Mouse (Mus musculus) heart, embryonic 14.5 days (tissue): Measurements from ENCODE around the gene Bcap31. TPM values are rescaled to one million over a fixed set of nuclear protein-coding genes. Genes with fewer than 3 reads are reported as not detected.

Source experiments
- ATAC-seq: fragments of 200-750 bp; cut with Nextera tagmentation; 2 replicates; pipeline ENCODE4 v1.8.0; 2017; ENCODE audit warnings: low read depth, moderate TSS enrichment; ENCODE audit not compliant: insufficient number of reproducible peaks, insufficient read depth, low FRiP score
- H3K27ac ChIP-seq, 2 experiments: fragments of 200-500 bp in 1 of 2; fragments of 300-500 bp in 1 of 2; sonication (generic) in 1 of 2; replicated peaks in 1 of 2; 2 replicates each; pipeline ENCODE4 v1.5.1; 2012 to 2014; ENCODE audit warnings: low read depth in 2 of 2, low read length in 2 of 2, control low read depth in 1 of 2, mild to moderate bottlenecking in 1 of 2, mixed read lengths in 1 of 2; ENCODE audit not compliant: control insufficient read depth in 1 of 2, insufficient read depth in 1 of 2
- H3K27me3 ChIP-seq: fragments of 300-500 bp; sonication (generic); 2 replicates; pipeline ENCODE4 v1.6.1; 2014; ENCODE audit warnings: mild to moderate bottlenecking, low read length, control low read depth; ENCODE audit not compliant: control insufficient read depth, insufficient read depth
- H3K36me3 ChIP-seq: fragments of 300-500 bp; sonication (generic); 2 replicates; pipeline ENCODE4 v1.6.1; 2014; ENCODE audit warnings: mild to moderate bottlenecking, control low read depth, low read length, mixed read lengths; ENCODE audit not compliant: control insufficient read depth, insufficient read depth
- H3K4me1 ChIP-seq, 2 experiments: fragments of 200-500 bp in 1 of 2; fragments of 300-500 bp in 1 of 2; sonication (generic) in 1 of 2; 2 replicates each; pipeline ENCODE4 v1.6.1; 2012 to 2014; ENCODE audit warnings: low read length in 2 of 2, control low read depth in 1 of 2, mixed read lengths in 1 of 2; ENCODE audit not compliant: control insufficient read depth in 2 of 2, insufficient read depth in 2 of 2
- H3K4me2 ChIP-seq: fragments of 300-500 bp; sonication (generic); 2 replicates; pipeline ENCODE4 v1.6.1; 2014; ENCODE audit warnings: mild to moderate bottlenecking, low read length
- H3K4me3 ChIP-seq, 2 experiments: fragments of 200-500 bp in 1 of 2; fragments of 300-500 bp in 1 of 2; sonication (generic) in 1 of 2; 2 replicates each; pipeline ENCODE4 v1.5.1; 2012 to 2014; ENCODE audit warnings: low read length in 2 of 2, mild to moderate bottlenecking in 2 of 2, control low read depth in 1 of 2, low read depth in 1 of 2, moderate library complexity in 1 of 2; ENCODE audit not compliant: control insufficient read depth in 1 of 2, insufficient read depth in 1 of 2
- H3K9ac ChIP-seq: fragments of 300-500 bp; sonication (generic); 2 replicates; pipeline ENCODE4 v1.6.1; 2014; ENCODE audit warnings: mild to moderate bottlenecking, low read length
- H3K9me3 ChIP-seq: fragments of 300-500 bp; sonication (generic); 2 replicates; pipeline ENCODE4 v1.6.1; 2016; ENCODE audit warnings: low read length, control low read depth; ENCODE audit not compliant: control insufficient read depth
- WGBS: fragments of 180-500 bp; shearing (Covaris S2); extraction: QIAGEN DNeasy Blood & Tissue Kit; methylation state at CpG from one replicate; pipeline ENCODE4 v1.1.7; 2014; 5-methylcytosine and 5-hydroxymethylcytosine counted together
- polyA plus RNA-seq: library from polyadenylated mRNA; unstranded; fragments of >200 nt; fragmentation: Nextera tagmentation; extraction: Ambion mirVana; gene quantifications from 2 replicates; pipeline ENCODE4 v1.2.1, GENCODE M21; 2014

Bcap31 gene
- polyA plus RNA-seq, 1 experiment from 2014 or later, result 174 TPM

- Histone ChIP-seq H3K27ac (peak overlapping the region; percentile 75 to 78), H3K4me1 (peaks cover 19 to 29% of the 10 kb centered on the region in 2 experiments), H3K9me3 (no peaks in the 10 kb centered on the region), H3K36me3 (peaks cover 28% of the 10 kb centered on the region), H3K4me3 (peak overlapping the region; percentile 54 to 86), H3K4me2 (peak overlapping the region; percentile 74), H3K9ac (peak overlapping the region; percentile 79), H3K27me3 (no peaks in the 10 kb centered on the region)
- WGBS, result 21% methylated on average over 20 of the region's 21 CpGs
- ATAC-seq, result 0 out of 2 replicates have a peak, but pooled peaks have one; percentile 4
Observed at GRCm38 (mm10) chrX:73715476-73716108, 383 bp downstream of the Bcap31 start.

DNA sequence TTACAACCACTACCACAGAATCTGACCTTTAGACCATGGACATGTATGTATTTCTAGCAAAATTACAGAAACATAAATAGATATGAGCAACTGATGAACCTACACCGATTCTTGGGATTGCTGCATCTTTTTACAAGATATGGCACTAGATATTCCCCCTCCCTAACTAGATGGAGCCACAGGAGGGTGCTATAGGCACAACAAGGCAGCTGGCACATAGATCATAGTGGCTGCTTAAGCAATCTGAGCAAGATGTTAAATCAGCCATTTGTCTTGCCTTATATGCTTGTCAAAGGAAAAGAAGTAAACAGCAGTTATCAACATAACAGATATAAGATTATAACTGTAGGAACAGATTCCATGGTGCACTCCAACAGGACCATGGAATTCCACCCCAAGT is 15.5 kb downstream of the Bcap31 start:
- H3K27ac ChIP-seq, result no peak overlapping the region
- H3K36me3 ChIP-seq, result peaks cover 23% of the 10 kb centered on the region
- H3K9me3 ChIP-seq, result no peaks in the 10 kb centered on the region
- H3K4me2 ChIP-seq, result no peak overlapping the region
- H3K4me1 ChIP-seq, result no peaks in the 10 kb centered on the region
- ATAC-seq, result no peak
- 77% methylated on average over 1 of the region's 1 CpGs for WGBS
- no peaks in the 10 kb centered on the region for H3K27me3 ChIP-seq
- H3K4me3 ChIP-seq, result no peak overlapping the region
- no peak overlapping the region for H3K9ac ChIP-seq

GRCm38 (mm10) chrX:73690917-73691629 is 24.9 kb downstream of the Bcap31 start:
- Histone ChIP-seq H3K27ac (0 out of 4 replicates have a peak overlapping the region, but pooled peaks of 1 of the 2 experiments have one; percentile 9), H3K4me3 (no peak overlapping the region), H3K4me1 (peaks cover 0 to 3% of the 10 kb centered on the region in 2 experiments; a peak in 2 of 4 replicates), H3K4me2 (no peak overlapping the region), H3K36me3 (peaks cover 52% of the 10 kb centered on the region), H3K9me3 (no peaks in the 10 kb centered on the region), H3K9ac (no peak overlapping the region), H3K27me3 (no peaks in the 10 kb centered on the region)
- no peak for ATAC-seq
- WGBS, result 42% methylated on average over 5 of the region's 5 CpGs

GRCm38 (mm10) chrX:73685629-73686028 is 30.3 kb downstream of the Bcap31 start:
- H3K27ac ChIP-seq, result peak overlapping the region; percentile 91 to 92
- peaks cover 70% of the 10 kb centered on the region for H3K36me3 ChIP-seq
- ATAC-seq, result peak; percentile 59
- H3K4me2 ChIP-seq, result no peak overlapping the region
- H3K9ac ChIP-seq, result peak overlapping the region; percentile 46; the same call in 1 of the 2 replicates
- WGBS, result 50% methylated on average over 3 of the region's 3 CpGs
- H3K9me3 ChIP-seq, result no peaks in the 10 kb centered on the region
- no peaks in the 10 kb centered on the region for H3K27me3 ChIP-seq
- H3K4me3 ChIP-seq, result no peak overlapping the region
- peaks cover 4% of the 10 kb centered on the region in 2 experiments; a peak in 2 of 4 replicates for H3K4me1 ChIP-seq

GRCm38 (mm10) chrX:73684978-73685377 is 31.0 kb downstream of the Bcap31 start:
- Histone ChIP-seq H3K27ac (peak overlapping the region; percentile 91 to 92), H3K4me2 (no peak overlapping the region), H3K4me3 (no peak overlapping the region), H3K9ac (no peak overlapping the region), H3K36me3 (peaks cover 71% of the 10 kb centered on the region), H3K27me3 (no peaks in the 10 kb centered on the region), H3K9me3 (no peaks in the 10 kb centered on the region), H3K4me1 (peaks cover 4% of the 10 kb centered on the region in 2 experiments; a peak in 2 of 4 replicates)
- ATAC-seq, result no peak

- Histone ChIP-seq H3K9ac (no peak overlapping the region), H3K4me1 (peaks cover 4% of the 10 kb centered on the region in 2 experiments; a peak in 2 of 4 replicates), H3K27me3 (no peaks in the 10 kb centered on the region), H3K27ac (no peak overlapping the region), H3K9me3 (no peaks in the 10 kb centered on the region), H3K36me3 (peaks cover 72% of the 10 kb centered on the region), H3K4me2 (no peak overlapping the region), H3K4me3 (no peak overlapping the region)
- WGBS, result 82% methylated on average over 2 of the region's 2 CpGs
- ATAC-seq, result no peak
Observed at GRCm38 (mm10) chrX:73684156-73684555, 31.8 kb downstream of the Bcap31 start.

GRCm38 (mm10) chrX:73676668-73677067 is 39.3 kb downstream of the Bcap31 start:
- H3K27me3 ChIP-seq, result no peaks in the 10 kb centered on the region
- H3K9ac ChIP-seq, result no peak overlapping the region
- H3K4me2 ChIP-seq, result no peak overlapping the region
- no peak for ATAC-seq
- H3K9me3 ChIP-seq, result no peaks in the 10 kb centered on the region
- H3K4me1 ChIP-seq, result peaks cover 4 to 5% of the 10 kb centered on the region in 2 experiments; a peak in 2 of 4 replicates
- WGBS, result 92% methylated on average over 4 of the region's 4 CpGs
- peaks cover 56% of the 10 kb centered on the region for H3K36me3 ChIP-seq
- H3K27ac ChIP-seq, result no peak overlapping the region
- no peak overlapping the region for H3K4me3 ChIP-seq
